Mouse (Mus musculus) midbrain, embryonic 10.5 days (tissue): ENCODE measurements around the gene Hipk2. TPM values are rescaled to one million over a fixed set of nuclear protein-coding genes. Genes with fewer than 3 reads are reported as not detected.

Experiments
- DNase-seq: peaks from one replicate; pipeline ENCODE4 v3.0.0-alpha.2; 2017; ENCODE audit warnings: low spot score
- H3K27ac ChIP-seq: fragments of 300-500 bp; sonication (generic); replicated peaks from 2 replicates; pipeline ENCODE4 v1.5.1; 2016; ENCODE audit warnings: mild to moderate bottlenecking
- H3K27me3 ChIP-seq: fragments of 300-500 bp; sonication (generic); 2 replicates; pipeline ENCODE4 v1.6.1; 2016; ENCODE audit warnings: low read depth, mild to moderate bottlenecking; ENCODE audit not compliant: poor library complexity, severe bottlenecking
- H3K36me3 ChIP-seq: fragments of 300-500 bp; sonication (generic); 2 replicates; pipeline ENCODE4 v1.6.1; 2016; ENCODE audit warnings: mild to moderate bottlenecking, moderate library complexity
- H3K4me1 ChIP-seq: fragments of 300-500 bp; sonication (generic); 2 replicates; pipeline ENCODE4 v1.6.1; 2016
- H3K4me3 ChIP-seq: fragments of 300-500 bp; sonication (generic); 2 replicates; pipeline ENCODE4 v1.5.1; 2016; ENCODE audit warnings: mild to moderate bottlenecking, moderate library complexity
- H3K9me3 ChIP-seq: fragments of 300-500 bp; sonication (generic); replicated peaks from 2 replicates; pipeline ENCODE4 v1.6.1; 2016; ENCODE audit warnings: mild to moderate bottlenecking
- WGBS: fragments of 180-500 bp; shearing (Covaris S2); methylation state at CpG from one replicate; pipeline ENCODE4 v1.1.7; 2016; 5-methylcytosine and 5-hydroxymethylcytosine counted together
- polyA plus RNA-seq: library from polyadenylated mRNA; unstranded; fragments of >200 nt; fragmentation: Nextera tagmentation; extraction: Ambion mirVana; gene quantifications from 2 replicates; pipeline ENCODE4 v1.2.1, GENCODE M21; 2016

Hipk2 gene
- polyA plus RNA-seq, 1 experiment from 2014 or later: 25.9 TPM

GRCm38 (mm10) chr6:38915776-38916175 lies 39.8 kb upstream of the Hipk2 start:
- H3K4me1 ChIP-seq: peaks cover 40% of the 10 kb centered on the region
- no peaks in the 10 kb centered on the region for H3K36me3 ChIP-seq
- H3K9me3 ChIP-seq: no peaks in the 10 kb centered on the region
- 0 out of 2 replicates have a peak overlapping the region, but pooled peaks have one; percentile 29 for H3K27ac ChIP-seq
- H3K27me3 ChIP-seq: no peaks in the 10 kb centered on the region; the same call in 1 of the 2 replicates
- H3K4me3 ChIP-seq: no peak overlapping the region
- 65% methylated on average over 5 of the region's 5 CpGs for WGBS
- no peak for DNase-seq

- Histone ChIP-seq H3K4me3 (no peak overlapping the region), H3K27me3 (no peaks in the 10 kb centered on the region; the same call in 1 of the 2 replicates), H3K27ac (peak overlapping the region; percentile 70), H3K36me3 (no peaks in the 10 kb centered on the region), H3K9me3 (no peaks in the 10 kb centered on the region), H3K4me1 (peaks cover 40% of the 10 kb centered on the region)
- WGBS: 85% methylated on average over 10 of the region's 10 CpGs
- no peak for DNase-seq
These were observed 38.2 kb upstream of the Hipk2 start for GRCm38 (mm10) chr6:38914181-38914580.

GRCm38 (mm10) chr6:38913386-38914042 lies 37.5 kb upstream of the Hipk2 start:
- 63% methylated on average over 13 of the region's 13 CpGs for WGBS
- Histone ChIP-seq H3K27ac (peak overlapping the region; percentile 70), H3K4me3 (no peak overlapping the region), H3K4me1 (peaks cover 40% of the 10 kb centered on the region), H3K9me3 (no peaks in the 10 kb centered on the region), H3K36me3 (no peaks in the 10 kb centered on the region), H3K27me3 (peaks cover 3% of the 10 kb centered on the region; the same call in 1 of the 2 replicates)
- DNase-seq: peak; percentile 37

GRCm38 (mm10) chr6:38912845-38913244 lies 36.9 kb upstream of the Hipk2 start:
- Histone ChIP-seq H3K4me1 (peaks cover 40% of the 10 kb centered on the region), H3K27me3 (peaks cover 8% of the 10 kb centered on the region; the same call in 1 of the 2 replicates), H3K27ac (peak overlapping the region; percentile 70), H3K36me3 (no peaks in the 10 kb centered on the region), H3K4me3 (no peak overlapping the region), H3K9me3 (no peaks in the 10 kb centered on the region)
- DNase-seq: no peak
- 87% methylated on average over 9 of the region's 9 CpGs for WGBS

DNA sequence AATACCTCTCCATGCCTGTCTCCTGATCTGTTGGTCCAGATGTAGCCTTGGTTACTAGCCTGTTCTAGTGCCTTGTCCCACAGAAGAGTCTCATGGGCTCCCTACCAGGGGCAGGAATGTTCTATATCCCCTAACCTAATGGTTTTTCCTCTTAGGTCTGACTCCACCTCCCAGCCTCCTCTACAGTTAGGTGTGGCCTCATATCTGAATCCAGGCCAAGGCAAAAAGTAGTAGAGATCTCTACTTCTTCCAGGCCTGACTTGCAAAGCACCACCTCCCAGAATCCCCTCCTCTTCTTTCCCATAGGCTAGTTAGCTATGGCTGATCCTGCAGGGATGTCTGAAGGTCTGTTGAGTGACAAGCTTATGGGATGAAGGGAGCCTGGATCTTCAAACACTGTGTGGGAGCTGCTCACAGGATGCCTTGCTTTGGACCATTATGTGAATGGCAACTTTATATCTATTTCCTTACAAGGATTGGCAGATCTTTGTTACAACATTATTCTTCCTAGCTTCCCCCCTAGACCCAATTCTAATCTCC lies 36.2 kb upstream of the Hipk2 start:
- Histone ChIP-seq H3K27ac (peak overlapping the region; percentile 70; the same call in 1 of the 2 replicates), H3K36me3 (no peaks in the 10 kb centered on the region)

GRCm38 (mm10) chr6:38910828-38911559 lies 35.0 kb upstream of the Hipk2 start:
- H3K36me3 ChIP-seq: no peaks in the 10 kb centered on the region
- H3K27me3 ChIP-seq: peaks cover 8% of the 10 kb centered on the region; the same call in 1 of the 2 replicates
- H3K4me3 ChIP-seq: no peak overlapping the region
- peaks cover 38% of the 10 kb centered on the region for H3K4me1 ChIP-seq
- 73% methylated on average over 3 of the region's 3 CpGs for WGBS
- DNase-seq: peak; percentile 65
- no peaks in the 10 kb centered on the region for H3K9me3 ChIP-seq
- peak overlapping the region; percentile 49 for H3K27ac ChIP-seq

More for the DNA sequence above, 36.2 kb upstream of the Hipk2 start:
- Histone ChIP-seq H3K4me1 (peaks cover 40% of the 10 kb centered on the region), H3K4me3 (no peak overlapping the region), H3K27me3 (peaks cover 8% of the 10 kb centered on the region; the same call in 1 of the 2 replicates), H3K9me3 (no peaks in the 10 kb centered on the region)
- DNase-seq: no peak

GRCm38 (mm10) chr6:38908401-38908800 lies 32.4 kb upstream of the Hipk2 start:
- WGBS: 90% methylated on average over 6 of the region's 6 CpGs
- Histone ChIP-seq H3K27ac (no peak overlapping the region), H3K36me3 (no peaks in the 10 kb centered on the region), H3K4me1 (peaks cover 12% of the 10 kb centered on the region), H3K9me3 (no peaks in the 10 kb centered on the region), H3K4me3 (no peak overlapping the region), H3K27me3 (peaks cover 8% of the 10 kb centered on the region; the same call in 1 of the 2 replicates)
- no peak for DNase-seq

DNA sequence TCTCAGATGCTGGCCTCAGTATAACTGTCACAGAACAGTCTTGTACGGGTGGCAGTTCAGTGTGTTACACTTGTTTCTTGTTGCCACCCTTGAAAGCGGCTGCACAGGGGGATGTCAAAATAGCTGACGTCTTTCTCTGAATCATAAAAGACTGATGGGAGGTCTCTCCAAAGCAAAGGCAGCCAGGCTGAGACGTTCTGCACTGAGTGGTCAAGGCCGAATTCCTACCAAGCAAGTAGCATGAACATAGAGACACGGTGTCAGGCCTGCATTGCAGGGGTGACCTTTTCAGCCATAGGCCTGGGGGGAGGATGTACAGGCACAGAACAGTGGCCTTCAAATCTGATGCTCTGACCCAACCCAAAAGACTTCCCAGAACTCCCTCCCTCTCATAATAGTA lies 30.0 kb upstream of the Hipk2 start:
- WGBS: 73% methylated on average over 6 of the region's 6 CpGs
- H3K4me1 ChIP-seq: no peaks in the 10 kb centered on the region
- no peak overlapping the region for H3K27ac ChIP-seq
- no peaks in the 10 kb centered on the region for H3K9me3 ChIP-seq
- no peak for DNase-seq
- 0 out of 2 replicates have a peak, but pooled peaks cover 8% of the 10 kb centered on the region for H3K27me3 ChIP-seq
- H3K36me3 ChIP-seq: no peaks in the 10 kb centered on the region
- H3K4me3 ChIP-seq: no peak overlapping the region

DNA sequence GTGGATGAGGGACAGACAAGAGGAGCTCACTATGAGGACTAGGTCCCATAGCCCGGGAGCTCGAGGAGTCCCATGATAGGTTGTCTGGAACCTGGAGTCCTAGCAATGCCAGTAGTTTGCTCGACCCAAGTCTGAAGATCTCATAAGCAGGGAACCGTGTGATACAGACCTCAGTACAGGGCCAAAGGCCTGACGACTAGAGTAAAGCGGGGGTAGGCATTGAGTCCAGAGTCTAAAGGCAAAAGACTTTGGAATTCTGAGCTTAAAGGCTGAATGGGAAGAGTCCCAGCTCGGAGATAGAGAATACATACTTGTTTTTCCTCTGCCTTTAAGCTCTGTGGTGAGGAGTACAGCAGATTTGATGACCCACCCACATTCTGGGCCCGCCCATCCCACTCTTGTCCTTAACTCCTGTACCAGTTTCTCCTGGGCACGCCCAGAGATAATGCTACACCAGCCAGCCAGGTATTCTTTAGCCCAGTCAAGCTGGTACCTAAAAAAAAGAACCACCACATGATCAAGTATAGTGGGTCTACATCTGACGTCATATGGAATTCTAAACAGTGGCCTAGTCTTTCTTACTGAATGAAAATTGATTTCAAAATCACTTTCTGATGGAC lies 27.0 kb upstream of the Hipk2 start:
- 87% methylated on average over 10 of the region's 10 CpGs for WGBS

DNA sequence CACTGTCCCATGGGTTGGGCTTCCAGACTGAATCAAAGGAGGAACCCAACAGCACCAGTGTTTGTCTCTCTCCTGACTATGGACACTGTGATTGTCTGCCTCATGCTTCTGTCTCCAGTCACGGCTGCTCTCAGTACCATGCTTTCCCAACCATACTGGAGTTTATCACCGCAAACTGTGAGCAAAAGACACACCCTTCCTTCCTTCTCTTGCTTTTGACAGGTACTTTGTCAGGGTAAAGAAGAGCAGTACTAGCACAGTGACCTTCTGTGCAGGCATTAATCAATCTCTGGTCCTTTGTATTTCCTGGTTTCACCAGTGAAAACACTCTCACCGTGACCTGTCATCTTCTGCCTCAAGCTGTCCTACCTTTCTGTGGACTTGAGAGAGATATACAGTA lies 25.7 kb upstream of the Hipk2 start:
- peaks cover 3% of the 10 kb centered on the region; the same call in 1 of the 2 replicates for H3K27me3 ChIP-seq
- H3K4me3 ChIP-seq: no peak overlapping the region
- peaks cover 11% of the 10 kb centered on the region for H3K4me1 ChIP-seq
- WGBS: 91% methylated on average over 3 of the region's 3 CpGs
- H3K36me3 ChIP-seq: no peaks in the 10 kb centered on the region
- no peak for DNase-seq
- H3K9me3 ChIP-seq: no peaks in the 10 kb centered on the region
- H3K27ac ChIP-seq: no peak overlapping the region

More for the DNA sequence above, 27.0 kb upstream of the Hipk2 start:
- no peaks in the 10 kb centered on the region for H3K4me1 ChIP-seq
- no peak for DNase-seq
- peaks cover 3% of the 10 kb centered on the region; the same call in 1 of the 2 replicates for H3K27me3 ChIP-seq
- H3K4me3 ChIP-seq: no peak overlapping the region
- no peak overlapping the region for H3K27ac ChIP-seq
- no peaks in the 10 kb centered on the region for H3K9me3 ChIP-seq
- H3K36me3 ChIP-seq: no peaks in the 10 kb centered on the region

DNA sequence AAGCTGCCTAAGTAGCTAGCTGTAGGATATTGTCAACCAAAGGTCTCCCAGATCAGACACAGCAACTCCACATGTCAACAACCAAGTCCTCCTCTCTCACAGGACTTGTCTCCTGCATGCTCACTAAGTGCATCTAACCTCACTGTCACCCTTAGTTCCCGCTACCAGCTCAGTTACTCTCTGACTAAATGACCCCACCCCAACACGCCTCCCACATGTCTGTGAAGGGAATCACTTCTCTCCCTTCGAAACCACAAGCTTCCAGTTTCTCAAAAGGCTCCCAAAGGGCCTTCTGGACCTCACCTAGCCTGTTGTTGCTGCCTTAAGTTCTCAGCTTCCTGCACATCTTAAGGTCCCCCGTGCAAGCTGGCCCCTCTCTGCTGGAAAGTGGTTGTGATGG lies 25.2 kb upstream of the Hipk2 start:
- Histone ChIP-seq H3K4me3 (no peak overlapping the region), H3K36me3 (no peaks in the 10 kb centered on the region), H3K9me3 (no peaks in the 10 kb centered on the region), H3K4me1 (peaks cover 12% of the 10 kb centered on the region), H3K27ac (no peak overlapping the region), H3K27me3 (peaks cover 3% of the 10 kb centered on the region; the same call in 1 of the 2 replicates)
- no peak for DNase-seq
- WGBS: 86% methylated on average over 4 of the region's 4 CpGs

DNA sequence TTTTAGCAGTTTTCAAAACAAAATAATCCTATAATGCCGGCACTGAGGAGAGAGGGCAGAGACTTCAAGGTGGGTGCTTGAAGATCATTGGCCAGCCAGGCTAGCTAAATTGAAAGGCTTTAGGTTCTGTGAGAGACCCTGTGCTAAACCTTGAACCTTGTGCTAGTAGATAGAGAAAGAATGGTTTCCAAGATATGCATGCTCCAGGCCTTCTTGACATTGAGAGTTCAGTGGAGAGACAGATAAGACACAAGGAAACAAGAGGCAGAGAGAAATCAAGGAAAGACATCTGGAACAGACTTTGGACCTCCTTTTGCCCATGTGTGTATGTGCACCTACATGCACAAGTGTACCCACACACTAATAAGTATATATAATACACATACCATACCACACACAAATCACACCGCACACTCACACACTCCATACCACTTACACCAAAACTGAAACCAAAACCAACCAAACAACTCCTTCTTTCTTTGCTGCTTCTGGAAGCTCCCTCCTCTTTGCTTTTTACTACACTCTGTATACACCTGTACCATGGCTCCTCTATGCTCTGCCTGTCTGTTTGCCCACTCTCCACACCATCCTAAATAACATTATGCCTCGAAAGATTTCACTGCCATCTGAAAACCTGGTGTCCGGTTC lies 24.6 kb upstream of the Hipk2 start:
- no peaks in the 10 kb centered on the region for H3K9me3 ChIP-seq
- H3K27me3 ChIP-seq: peaks cover 3% of the 10 kb centered on the region; the same call in 1 of the 2 replicates
- H3K4me3 ChIP-seq: no peak overlapping the region
- H3K4me1 ChIP-seq: peaks cover 12% of the 10 kb centered on the region
- 93% methylated on average over 4 of the region's 4 CpGs for WGBS
- DNase-seq: no peak
- H3K36me3 ChIP-seq: no peaks in the 10 kb centered on the region
- H3K27ac ChIP-seq: no peak overlapping the region
